Mouse (Mus musculus): ENCODE results near the gene Tmem44. TPM values are rescaled to one million over a fixed set of nuclear protein-coding genes. Genes with fewer than 3 reads are reported as not detected.

Tmem44 gene
- total and polyA plus RNA-seq, 2 experiments from 2014 or later, result 66.6 to 107 TPM

DNA sequence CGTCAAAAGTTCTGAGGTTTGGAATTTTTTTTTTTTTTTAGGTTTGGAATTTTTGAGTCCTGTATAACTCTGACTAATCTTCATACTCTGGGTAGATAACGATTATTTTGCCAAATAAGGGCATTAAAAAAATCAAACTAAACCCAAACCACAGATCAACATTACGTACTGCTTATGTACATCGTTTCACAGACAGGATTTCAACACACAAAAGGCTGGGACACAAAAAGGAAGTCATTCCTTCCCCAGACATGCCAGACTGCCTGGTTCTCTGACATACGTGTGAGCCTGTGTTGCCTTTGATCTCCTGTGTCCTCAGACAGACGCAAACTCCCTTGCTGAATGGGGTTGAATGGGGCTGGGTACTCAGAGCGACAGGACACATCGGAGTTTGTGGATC lies 22.3 kb downstream of the Tmem44 start:
- H3K9me3 ChIP-seq (ENCODE audit: low read length), result no peaks in the 10 kb centered on the region
- H3K9ac ChIP-seq, result no peak overlapping the region
- H3K27me3 ChIP-seq (ENCODE audit: insufficient read depth, low read length), result no peaks in the 10 kb centered on the region
- H3K27ac ChIP-seq (ENCODE audit: low read depth, low read length), result no peak overlapping the region
- no peak overlapping the region for H3K4me3 ChIP-seq (ENCODE audit: low read depth, low read length)
- no peak overlapping the region for H3K4me2 ChIP-seq (ENCODE audit: low read depth)
- no peak for DNase-seq
- H3K36me3 ChIP-seq (ENCODE audit: insufficient read depth), result peaks cover 57% of the 10 kb centered on the region
- ATAC-seq, result no peak
- no peak for TF ChIP-seq CTCF (IDR thresholded peaks at IDR 0.05; ENCODE audit: low read depth)
- no peaks in the 10 kb centered on the region for H3K4me1 ChIP-seq (ENCODE audit: insufficient read depth)
- 81% methylated on average over 8 of the region's 8 CpGs for WGBS

DNA sequence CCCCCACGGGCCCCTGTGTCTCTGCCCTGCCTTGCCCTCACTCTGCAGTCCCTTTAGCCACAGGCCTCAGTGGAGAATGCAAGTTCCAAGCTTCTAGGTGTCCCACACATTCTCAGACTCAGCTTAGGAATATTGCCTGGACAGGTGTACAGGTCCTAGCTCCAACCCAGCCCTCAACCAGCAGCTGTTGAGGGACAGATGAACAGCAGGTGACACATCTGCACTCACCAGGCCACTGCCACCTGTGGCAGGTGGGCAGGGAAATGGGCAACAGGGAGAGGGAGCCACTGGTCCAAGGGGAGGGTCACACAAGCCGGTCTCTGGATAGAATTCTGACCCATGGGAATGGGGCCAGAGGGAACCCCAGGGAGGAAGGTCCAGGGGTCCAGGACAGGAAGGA lies 22.8 kb downstream of the Tmem44 start:
- Histone ChIP-seq H3K4me3 (ENCODE audit: low read depth, low read length) (no peak overlapping the region), H3K4me1 (ENCODE audit: insufficient read depth) (no peaks in the 10 kb centered on the region), H3K27ac (ENCODE audit: low read depth, low read length) (no peak overlapping the region), H3K4me2 (ENCODE audit: low read depth) (no peak overlapping the region), H3K9ac (no peak overlapping the region), H3K36me3 (ENCODE audit: insufficient read depth) (peaks cover 58% of the 10 kb centered on the region), H3K27me3 (ENCODE audit: insufficient read depth, low read length) (no peaks in the 10 kb centered on the region), H3K9me3 (ENCODE audit: low read length) (no peaks in the 10 kb centered on the region)
- 71% methylated on average over 2 of the region's 2 CpGs for WGBS
- ATAC-seq (no peak), DNase-seq (no peak)
- TF ChIP-seq CTCF (IDR thresholded peaks at IDR 0.05; ENCODE audit: low read depth), result no peak

- peaks cover 70% of the 10 kb centered on the region for H3K36me3 ChIP-seq (ENCODE audit: insufficient read depth)
- no peak for DNase-seq
- H3K9me3 ChIP-seq (ENCODE audit: low read length), result no peaks in the 10 kb centered on the region
- H3K4me1 ChIP-seq (ENCODE audit: insufficient read depth), result no peaks in the 10 kb centered on the region
- no peak overlapping the region for H3K4me3 ChIP-seq (ENCODE audit: low read depth, low read length)
- 93% methylated on average over 14 of the region's 14 CpGs for WGBS
- no peak overlapping the region for H3K27ac ChIP-seq (ENCODE audit: low read depth, low read length)
- H3K4me2 ChIP-seq (ENCODE audit: low read depth), result no peak overlapping the region
- ATAC-seq, result no peak
- H3K9ac ChIP-seq, result no peak overlapping the region
- no peaks in the 10 kb centered on the region for H3K27me3 ChIP-seq (ENCODE audit: insufficient read depth, low read length)
- TF ChIP-seq CTCF (IDR thresholded peaks at IDR 0.05; ENCODE audit: low read depth), result no peak
Measured at GRCm38 (mm10) chr16:30525756-30526155, 24.9 kb downstream of the Tmem44 start.

DNA sequence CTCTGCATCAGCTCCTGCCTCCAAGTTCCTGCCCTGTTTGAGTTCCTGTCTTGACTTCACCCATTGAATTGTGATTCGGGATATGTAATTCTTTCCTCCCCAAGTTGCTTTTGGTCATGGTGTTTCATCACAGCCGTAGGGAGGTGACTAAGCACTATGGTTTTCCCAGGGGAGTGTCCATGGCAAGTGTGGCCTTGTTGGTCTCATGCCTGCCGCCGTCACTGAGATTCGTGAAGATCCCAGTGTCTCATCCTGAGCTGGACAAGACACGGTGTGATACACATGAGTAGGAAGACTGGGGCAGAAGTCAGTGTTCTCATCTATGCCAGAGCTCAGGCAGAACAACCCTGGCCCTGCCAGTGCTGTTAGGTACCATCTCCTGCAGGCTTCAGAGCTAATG lies 26.2 kb downstream of the Tmem44 start:
- no peak overlapping the region for H3K4me2 ChIP-seq (ENCODE audit: low read depth)
- H3K9ac ChIP-seq, result no peak overlapping the region
- TF ChIP-seq CTCF (IDR thresholded peaks at IDR 0.05; ENCODE audit: low read depth), result no peak
- peaks cover 63% of the 10 kb centered on the region for H3K36me3 ChIP-seq (ENCODE audit: insufficient read depth)
- H3K4me3 ChIP-seq (ENCODE audit: low read depth, low read length), result no peak overlapping the region
- WGBS, result 93% methylated on average over 6 of the region's 6 CpGs
- H3K4me1 ChIP-seq (ENCODE audit: insufficient read depth), result no peaks in the 10 kb centered on the region
- DNase-seq (no peak), ATAC-seq (no peak)
- no peaks in the 10 kb centered on the region for H3K27me3 ChIP-seq (ENCODE audit: insufficient read depth, low read length)
- no peak overlapping the region for H3K27ac ChIP-seq (ENCODE audit: low read depth, low read length)
- H3K9me3 ChIP-seq (ENCODE audit: low read length), result no peaks in the 10 kb centered on the region

DNA sequence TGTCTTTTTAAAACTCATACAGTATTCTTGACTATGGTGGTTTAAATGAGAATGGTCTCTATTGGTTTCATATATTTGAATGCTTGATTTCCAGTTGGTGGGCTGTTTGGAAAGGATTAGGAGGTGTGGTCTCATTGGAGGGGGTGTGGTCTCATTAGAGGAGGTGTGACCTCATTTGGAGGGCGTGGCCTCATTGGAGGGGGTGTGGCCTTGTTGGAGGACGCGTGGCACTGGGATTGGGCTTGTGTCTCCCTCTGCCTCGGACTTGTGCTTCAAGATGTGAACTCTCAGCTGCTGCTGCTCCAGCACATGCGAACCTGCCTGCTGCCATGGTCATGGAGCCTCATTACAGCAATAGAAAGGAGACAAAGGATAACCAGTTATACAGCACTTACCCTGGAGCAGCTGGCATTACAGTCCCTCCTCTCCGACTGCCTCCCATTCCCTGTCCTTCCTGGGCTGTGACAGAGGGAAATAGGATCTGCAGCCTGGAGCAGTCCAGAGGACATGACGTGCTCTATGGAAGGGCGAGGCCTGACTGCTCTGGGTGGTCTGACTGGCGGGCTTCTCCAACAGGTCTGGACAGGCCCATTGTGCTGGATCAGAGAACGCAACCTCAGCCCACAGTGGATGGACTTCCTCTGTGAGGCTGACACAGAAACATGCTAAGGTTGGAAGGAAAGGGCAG lies 28.2 kb downstream of the Tmem44 start:
- peak; percentile 34 for DNase-seq
- Histone ChIP-seq H3K4me2 (ENCODE audit: low read depth) (no peak overlapping the region), H3K27me3 (ENCODE audit: insufficient read depth, low read length) (no peaks in the 10 kb centered on the region), H3K4me1 (ENCODE audit: insufficient read depth) (no peaks in the 10 kb centered on the region), H3K36me3 (ENCODE audit: insufficient read depth) (peaks cover 59% of the 10 kb centered on the region), H3K9me3 (ENCODE audit: low read length) (no peaks in the 10 kb centered on the region), H3K27ac (ENCODE audit: low read depth, low read length) (no peak overlapping the region), H3K4me3 (ENCODE audit: low read depth, low read length) (no peak overlapping the region), H3K9ac (no peak overlapping the region)
- WGBS, result 68% methylated on average over 10 of the region's 10 CpGs
- no peak for TF ChIP-seq CTCF (IDR thresholded peaks at IDR 0.05; ENCODE audit: low read depth)
- ATAC-seq, result peak; percentile 61

- TF ChIP-seq CTCF (IDR thresholded peaks at IDR 0.05; ENCODE audit: low read depth), result peak; percentile 33; the same call in 1 of the 2 replicates
- Histone ChIP-seq H3K4me2 (ENCODE audit: low read depth) (no peak overlapping the region), H3K9ac (no peak overlapping the region), H3K4me1 (ENCODE audit: insufficient read depth) (no peaks in the 10 kb centered on the region), H3K4me3 (ENCODE audit: low read depth, low read length) (no peak overlapping the region), H3K27ac (ENCODE audit: low read depth, low read length) (no peak overlapping the region), H3K36me3 (ENCODE audit: insufficient read depth) (peaks cover 51% of the 10 kb centered on the region), H3K27me3 (ENCODE audit: insufficient read depth, low read length) (no peaks in the 10 kb centered on the region), H3K9me3 (ENCODE audit: low read length) (no peaks in the 10 kb centered on the region)
- DNase-seq (no peak), ATAC-seq (no peak)
- WGBS, result 62% methylated on average over 3 of the region's 3 CpGs
Measured at GRCm38 (mm10) chr16:30521147-30521546, 29.5 kb downstream of the Tmem44 start.

DNA sequence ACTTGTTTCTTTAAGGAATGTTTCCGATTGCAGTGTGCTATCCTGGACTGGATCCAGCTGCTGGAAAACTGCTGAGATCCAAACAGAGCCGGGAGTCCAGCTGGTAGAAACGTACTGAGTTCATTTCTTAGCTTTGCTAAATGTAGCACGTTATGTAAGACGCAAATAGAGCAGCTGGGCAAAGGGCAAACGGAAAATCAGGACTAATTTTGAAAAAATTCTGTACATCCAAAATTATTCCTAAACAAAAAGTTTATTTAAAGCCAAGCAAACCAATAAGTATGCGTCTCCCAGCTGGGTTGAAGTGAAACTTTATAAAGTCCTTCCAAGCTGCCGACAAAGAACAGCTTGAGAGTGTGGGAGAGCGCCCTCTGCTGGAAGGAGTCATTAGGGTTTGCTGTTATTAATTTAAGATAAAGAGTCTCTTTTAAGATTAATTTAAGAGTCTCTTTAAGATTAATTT lies 30.2 kb downstream of the Tmem44 start:
- ATAC-seq, result peak; percentile 49; the same call in 1 of the 2 replicates
- Histone ChIP-seq H3K36me3 (ENCODE audit: insufficient read depth) (peaks cover 53% of the 10 kb centered on the region), H3K4me3 (ENCODE audit: low read depth, low read length) (no peak overlapping the region), H3K4me1 (ENCODE audit: insufficient read depth) (no peaks in the 10 kb centered on the region), H3K9me3 (ENCODE audit: low read length) (no peaks in the 10 kb centered on the region), H3K9ac (no peak overlapping the region), H3K27me3 (ENCODE audit: insufficient read depth, low read length) (no peaks in the 10 kb centered on the region), H3K4me2 (ENCODE audit: low read depth) (no peak overlapping the region), H3K27ac (ENCODE audit: low read depth, low read length) (no peak overlapping the region)
- DNase-seq, result peak; percentile 86
- TF ChIP-seq CTCF (IDR thresholded peaks at IDR 0.05; ENCODE audit: low read depth), result peak; percentile 83
- 14% methylated on average over 9 of the region's 9 CpGs for WGBS
